Mouse (Mus musculus) kidney, postnatal 4 days (tissue): ENCODE measurements at regions not wholly inside any gene's neighbourhood (a gene's known extent, or its start where the extent isn't known, plus 50 kb on each side); places are given as distances from the start of the nearest gene placed in this dataset.
A peak's percentile ranks its signal among the peaks of the same experiment; 100 is the strongest.

Experiments
- DNase-seq, 2 experiments: peaks; one replicate each; pipeline ENCODE4 v3.0.0; 2021; ENCODE audit warnings: mixed read lengths in 2 of 2

DNA sequence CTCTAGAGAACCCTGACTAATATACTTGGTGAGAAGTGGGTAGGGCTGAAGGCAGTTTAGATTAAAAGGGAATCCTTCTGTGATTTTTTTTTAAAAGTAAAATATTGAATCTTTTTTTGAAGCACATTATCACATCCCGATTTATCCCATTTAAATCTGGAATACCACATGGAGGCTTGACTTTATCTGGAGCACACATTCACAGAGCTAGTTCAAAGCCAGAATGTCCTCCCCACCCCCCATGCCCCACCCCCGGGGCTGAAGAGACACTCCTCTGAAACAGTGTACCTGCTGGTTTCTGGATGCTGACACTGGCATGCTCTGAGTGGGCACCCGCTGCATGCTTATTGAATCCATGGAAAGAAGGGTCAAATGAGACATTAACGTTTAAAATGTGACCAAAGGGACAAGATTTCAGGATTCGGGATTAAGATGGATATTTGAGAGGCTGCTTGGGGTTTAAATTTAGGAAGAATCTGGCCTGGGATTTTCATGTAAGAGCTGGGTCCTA is 382.0 kb upstream of the Slc30a5 start:
- no peak for DNase-seq

GRCm38 (mm10) chr13:101214094-101214493 is 380.9 kb upstream of the Slc30a5 start:
- DNase-seq = no peak

DNA sequence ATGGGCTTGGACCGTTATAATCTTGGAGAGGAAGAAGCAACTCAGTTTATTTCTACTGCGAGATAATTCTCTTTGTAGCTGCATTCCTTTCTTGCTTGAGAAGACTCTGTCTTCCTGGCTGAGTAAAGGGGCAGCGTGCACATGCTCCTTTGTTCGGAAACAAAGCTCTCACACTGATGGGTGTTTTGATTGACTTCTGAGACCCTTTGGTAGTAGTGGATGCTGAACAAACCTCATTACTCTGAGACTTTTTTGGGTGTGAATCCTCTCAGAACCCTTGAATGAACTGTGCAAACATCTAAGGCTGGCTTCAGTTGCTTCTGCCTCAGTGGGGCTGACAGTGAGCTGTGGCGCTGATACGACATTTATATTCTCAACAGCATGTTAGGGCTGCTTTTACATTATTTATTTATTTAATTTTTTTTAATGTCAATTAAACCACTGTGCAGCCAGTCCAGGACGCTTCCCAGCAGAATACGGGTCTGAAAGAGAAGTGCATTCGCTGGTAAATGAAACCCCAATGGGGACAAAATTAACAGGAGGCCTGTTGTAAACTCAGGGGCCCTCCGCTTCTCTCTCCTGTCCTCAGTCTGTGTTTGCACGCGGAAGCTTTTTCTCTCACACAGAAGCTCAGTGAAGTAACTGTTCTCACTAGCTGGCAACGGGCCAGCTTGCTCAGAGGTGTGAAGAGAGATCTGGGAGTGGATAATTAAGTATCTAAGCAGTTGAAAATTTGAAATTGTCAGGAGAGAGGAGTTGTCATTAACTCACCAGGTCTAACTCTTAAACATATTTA is 380.1 kb upstream of the Slc30a5 start:
- DNase-seq = peak; percentile 60 to 73

DNA sequence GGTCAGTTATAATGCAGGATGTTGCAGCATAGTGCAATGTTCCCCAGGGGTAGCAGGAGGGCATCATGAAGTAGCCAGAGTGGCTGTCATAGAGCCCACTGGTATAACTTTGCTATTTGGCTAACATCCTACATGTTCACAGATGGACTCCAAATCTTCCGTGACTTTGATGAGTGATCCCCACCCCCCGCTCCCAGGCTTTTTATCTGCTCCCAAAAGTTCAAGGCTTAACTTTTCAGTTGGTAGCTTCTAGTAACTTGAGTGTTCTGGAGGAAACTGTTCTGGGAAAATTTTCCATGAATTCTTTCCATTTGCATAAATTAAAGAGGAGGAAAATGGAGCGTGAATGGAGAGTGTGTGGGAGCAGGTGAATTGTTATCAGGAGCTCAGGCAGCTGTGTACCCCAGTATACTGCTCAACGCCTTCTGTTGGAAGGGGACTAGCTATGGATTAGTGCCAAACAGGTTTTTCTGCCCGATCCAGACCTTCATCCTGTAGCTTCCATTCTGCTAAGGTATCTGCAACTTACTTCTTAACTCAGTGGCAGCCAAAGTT is 379.2 kb upstream of the Slc30a5 start:
- DNase-seq = no peak

GRCm38 (mm10) chr13:101208788-101209187 is 375.6 kb upstream of the Slc30a5 start:
- DNase-seq = no peak

- no peak for DNase-seq
Measured at GRCm38 (mm10) chr13:101203463-101203862, 370.2 kb upstream of the Slc30a5 start.

DNA sequence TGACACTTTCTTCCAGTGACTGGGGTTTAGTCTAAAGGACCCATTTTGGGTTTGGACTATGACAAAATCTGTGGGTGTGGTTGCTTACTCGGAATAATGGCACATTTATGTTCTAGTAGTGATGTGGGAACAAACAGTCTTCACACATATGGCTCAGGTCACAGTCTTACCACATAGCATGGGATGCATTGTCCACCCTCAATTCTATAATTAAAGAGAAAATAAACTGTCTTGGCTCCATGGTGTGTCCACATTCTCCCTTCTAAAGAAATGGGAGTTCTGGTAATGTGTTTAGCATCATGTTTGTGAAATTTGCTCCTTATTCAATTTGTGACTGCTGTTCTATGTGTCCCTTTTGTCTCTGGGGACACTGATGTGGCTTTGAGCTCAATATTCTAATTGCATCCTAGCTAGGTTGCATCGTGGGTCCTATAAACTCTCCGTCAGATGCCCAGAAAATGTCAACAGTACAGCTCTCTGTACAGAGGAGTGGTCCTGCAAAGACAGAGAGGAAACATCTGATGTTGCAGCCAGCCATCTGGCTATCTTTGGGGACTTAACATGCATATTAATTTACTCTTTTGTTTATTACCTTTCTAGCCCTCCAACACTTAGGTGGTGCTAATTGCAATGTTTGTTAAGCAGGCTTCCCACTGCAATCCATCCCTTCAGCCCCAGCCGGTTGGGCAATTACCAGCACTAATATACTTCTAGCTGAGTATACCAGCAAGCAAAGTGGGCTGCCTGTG is 369.5 kb upstream of the Slc30a5 start:
- no peak for DNase-seq

- no peak for DNase-seq
Measured at GRCm38 (mm10) chr13:101190249-101190830, 357.1 kb upstream of the Slc30a5 start.

GRCm38 (mm10) chr13:101182387-101182786 is 349.2 kb upstream of the Slc30a5 start:
- DNase-seq = no peak

- DNase-seq = no peak
Measured at GRCm38 (mm10) chr13:101175017-101175689, 341.9 kb upstream of the Slc30a5 start.

- DNase-seq = peak; percentile 5 to 19
Measured at GRCm38 (mm10) chr13:101161768-101162167, 328.5 kb upstream of the Slc30a5 start.

DNA sequence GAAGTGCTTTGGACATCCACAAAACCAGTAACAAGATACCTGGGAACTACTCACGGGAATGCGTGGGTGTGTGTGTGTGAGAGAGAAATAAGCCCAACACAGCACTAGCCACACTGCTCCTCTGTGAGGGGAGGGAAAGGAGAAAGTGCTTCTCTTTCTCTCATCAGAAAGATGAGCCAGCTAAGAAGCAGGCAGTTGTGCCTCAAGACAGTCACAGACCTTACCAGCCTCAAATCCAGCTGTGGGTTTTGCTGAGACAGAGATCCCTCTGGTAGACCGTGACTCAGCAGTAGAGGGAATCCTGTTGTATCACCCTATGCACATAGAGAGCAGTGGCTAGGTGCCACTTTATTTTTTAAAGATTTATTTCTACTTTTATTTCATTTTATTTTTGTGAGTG is 326.7 kb upstream of the Slc30a5 start:
- DNase-seq = no peak

DNA sequence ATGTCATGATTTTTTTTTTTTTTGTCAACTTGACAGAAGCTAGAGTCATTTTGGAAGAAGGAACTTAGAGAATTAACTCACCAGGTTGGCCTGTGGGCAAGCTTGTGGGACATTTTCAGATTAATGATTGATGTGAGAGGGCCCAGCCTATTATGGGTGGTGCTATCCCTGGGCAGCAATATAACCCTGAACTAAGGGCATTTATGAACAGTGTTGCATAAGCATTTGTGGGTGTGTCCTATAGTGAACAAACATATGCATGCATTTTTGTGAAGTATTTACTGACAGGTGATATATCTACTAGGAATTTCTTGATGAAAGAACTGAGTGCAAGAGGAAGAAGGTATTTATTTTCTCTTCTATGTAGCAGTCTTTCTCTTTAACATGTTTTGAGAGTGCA is 320.5 kb upstream of the Slc30a5 start:
- no peak for DNase-seq

GRCm38 (mm10) chr13:101142761-101143160 is 309.5 kb upstream of the Slc30a5 start:
- peak in 1 of 2 experiments; percentile 6 for DNase-seq

GRCm38 (mm10) chr13:101142104-101142735 is 309.0 kb upstream of the Slc30a5 start:
- no peak for DNase-seq

DNA sequence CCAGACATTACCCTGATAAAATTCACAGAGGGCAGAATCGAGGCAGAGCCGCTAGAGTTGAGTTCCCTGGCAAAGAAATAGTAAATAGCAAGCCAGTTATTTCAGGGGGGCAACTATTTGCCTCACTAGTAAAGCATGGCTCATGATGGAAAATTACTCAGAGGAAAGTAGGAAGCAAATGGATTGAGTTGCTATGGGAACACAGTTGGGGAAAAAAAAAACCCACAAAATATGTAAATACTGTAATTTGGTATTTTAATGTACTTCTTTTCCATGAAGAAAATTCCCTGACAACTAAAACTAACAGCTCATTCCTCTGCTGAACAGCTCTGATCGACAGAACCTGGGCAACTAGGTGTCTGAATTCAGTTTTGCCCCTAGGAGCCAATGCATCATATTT is 296.2 kb upstream of the Slc30a5 start:
- no peak for DNase-seq

DNA sequence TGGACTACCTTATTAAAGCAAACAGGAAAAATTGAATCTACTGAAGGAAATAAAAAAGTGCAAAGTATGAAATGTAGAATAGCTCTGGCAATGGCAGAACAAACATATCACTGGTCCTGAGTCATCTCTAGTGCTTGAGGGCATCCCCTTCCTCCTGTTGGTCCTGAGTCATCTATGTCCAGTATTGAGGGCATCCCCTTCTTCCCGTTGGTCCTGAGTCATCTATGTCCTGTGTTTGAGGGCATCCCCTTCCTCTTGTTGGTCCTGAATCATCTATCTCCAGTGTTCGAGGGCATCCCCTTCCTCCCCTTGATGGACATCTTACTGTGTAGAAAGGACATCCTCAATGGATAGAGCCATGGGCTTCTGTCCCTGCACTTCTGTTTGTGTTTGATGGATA is 294.6 kb upstream of the Slc30a5 start:
- no peak for DNase-seq

DNA sequence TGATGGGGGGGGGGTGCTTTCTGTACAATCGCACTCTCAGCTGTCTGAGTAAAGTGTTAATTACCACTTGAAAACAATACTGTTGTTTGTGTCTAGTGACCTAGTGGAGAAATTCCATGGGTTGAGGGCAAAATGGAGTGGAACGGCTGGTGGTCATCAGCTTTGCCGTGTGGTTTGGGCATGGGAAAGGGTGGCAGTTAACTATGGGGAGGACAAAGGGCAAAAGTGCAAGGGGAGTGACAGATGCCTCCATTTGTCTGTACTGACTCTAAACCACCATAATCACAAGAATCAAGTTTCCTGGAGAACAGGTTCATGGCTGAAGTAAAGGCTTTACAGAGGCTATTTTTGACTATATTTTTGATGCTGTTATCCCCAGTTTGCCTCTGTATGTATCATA is 294.0 kb upstream of the Slc30a5 start:
- DNase-seq = no peak

GRCm38 (mm10) chr13:101117311-101117710 is 284.1 kb upstream of the Slc30a5 start:
- no peak for DNase-seq

- no peak for DNase-seq
Measured at GRCm38 (mm10) chr13:101115296-101115695, 282.1 kb upstream of the Slc30a5 start.

GRCm38 (mm10) chr13:101112176-101112575 is 278.9 kb upstream of the Slc30a5 start:
- no peak for DNase-seq

- DNase-seq = no peak
Measured at GRCm38 (mm10) chr13:101111773-101112172, 278.5 kb upstream of the Slc30a5 start.
